Mouse (Mus musculus): ENCODE data around the gene Eya2. TPM values are rescaled to one million over a fixed set of nuclear protein-coding genes. Genes with fewer than 3 reads are reported as not detected.

Gene Eya2
- polyA plus RNA-seq, 1 experiment: 0.12 TPM

DNA sequence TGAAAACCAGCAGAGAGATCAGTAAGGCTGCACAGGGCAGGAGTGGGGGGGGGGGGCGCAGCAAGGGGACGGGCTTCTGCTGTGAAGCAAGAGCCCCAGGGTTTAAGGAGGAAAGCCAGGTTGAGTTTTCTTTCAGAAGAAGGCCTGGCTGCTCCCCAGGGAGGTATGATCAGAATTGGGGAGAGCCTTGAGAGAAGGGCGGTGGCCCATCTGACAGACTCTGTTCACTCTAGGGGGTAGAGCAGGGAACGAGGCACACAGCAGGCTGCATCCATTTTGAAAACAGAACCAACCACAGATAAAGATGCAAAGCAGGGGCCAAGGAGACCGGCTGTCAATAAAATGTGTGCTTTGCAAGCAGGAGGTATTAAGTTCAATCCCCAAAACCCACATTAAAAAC, 145.5 kb downstream of the Eya2 start:
- Histone ChIP-seq H3K4me3 (no peak overlapping the region), H3K36me3 (ENCODE audit: control insufficient read depth, insufficient read depth) (no peaks in the 10 kb centered on the region), H3ac (ENCODE audit: control insufficient read depth, insufficient read length) (no peak overlapping the region), H3K79me2 (ENCODE audit: control insufficient read depth, insufficient read depth) (no peaks in the 10 kb centered on the region), H3K27me3 (ENCODE audit: control insufficient read depth, insufficient read depth, insufficient read length) (no peaks in the 10 kb centered on the region), H3K4me2 (ENCODE audit: low read depth) (no peak overlapping the region)
- TF ChIP-seq SRF (IDR thresholded peaks at IDR 0.05; ENCODE audit: control insufficient read depth, insufficient read length, low read depth) (no peak), TCF12 (IDR thresholded peaks at IDR 0.05; ENCODE audit: insufficient read depth, poor library complexity, severe bottlenecking) (no peak), POLR2AphosphoS2 (IDR thresholded peaks at IDR 0.05; ENCODE audit: insufficient read length, low read depth) (no peak), MYOD1 (IDR thresholded peaks at IDR 0.05; ENCODE audit: control insufficient read depth in 1 of 3, insufficient read length in 2 of 3, low read depth in 2 of 3) (no peak), REST (IDR thresholded peaks at IDR 0.05; ENCODE audit: insufficient read depth, insufficient read length) (no peak), MAX (IDR thresholded peaks at IDR 0.05; ENCODE audit: low read depth) (no peak), USF1 (IDR thresholded peaks at IDR 0.05; ENCODE audit: low read depth) (no peak), TCF3 (IDR thresholded peaks at IDR 0.05; ENCODE audit: insufficient read length, low read depth) (no peak), E2F4 (IDR thresholded peaks at IDR 0.05; ENCODE audit: insufficient read depth) (no peak), CEBPB (IDR thresholded peaks at IDR 0.05; ENCODE audit: insufficient read depth, poor library complexity, severe bottlenecking) (no peak), MYOG (IDR thresholded peaks at IDR 0.05; ENCODE audit: control insufficient read depth in 1 of 3, insufficient read depth in 1 of 3, insufficient read length in 2 of 3, low read depth in 2 of 3) (no peak), POLR2A (IDR thresholded peaks at IDR 0.05; ENCODE audit: insufficient read length, low read depth) (no peak)

- Histone ChIP-seq H3K4me3 (no peak overlapping the region), H3K4me2 (ENCODE audit: low read depth) (no peak overlapping the region)
- TF ChIP-seq TCF3 (IDR thresholded peaks at IDR 0.05; ENCODE audit: insufficient read length, low read depth): no peak
- TF ChIP-seq USF1 (IDR thresholded peaks at IDR 0.05; ENCODE audit: low read depth): no peak
- no peak for TF ChIP-seq POLR2AphosphoS2 (IDR thresholded peaks at IDR 0.05; ENCODE audit: insufficient read length, low read depth)
- TF ChIP-seq MYOG (IDR thresholded peaks at IDR 0.05; ENCODE audit: control insufficient read depth in 1 of 3, insufficient read depth in 1 of 3, insufficient read length in 2 of 3, low read depth in 2 of 3): no peak
- no peak for TF ChIP-seq SRF (IDR thresholded peaks at IDR 0.05; ENCODE audit: control insufficient read depth, insufficient read length, low read depth)
- TF ChIP-seq MAX (IDR thresholded peaks at IDR 0.05; ENCODE audit: low read depth): no peak
- no peak for TF ChIP-seq CEBPB (IDR thresholded peaks at IDR 0.05; ENCODE audit: insufficient read depth, poor library complexity, severe bottlenecking)
- TF ChIP-seq POLR2A (IDR thresholded peaks at IDR 0.05; ENCODE audit: insufficient read length, low read depth): no peak
- TF ChIP-seq REST (IDR thresholded peaks at IDR 0.05; ENCODE audit: insufficient read depth, insufficient read length): no peak
- TF ChIP-seq TCF12 (IDR thresholded peaks at IDR 0.05; ENCODE audit: insufficient read depth, poor library complexity, severe bottlenecking): no peak
- TF ChIP-seq MYOD1 (IDR thresholded peaks at IDR 0.05; ENCODE audit: control insufficient read depth in 1 of 3, insufficient read length in 2 of 3, low read depth in 2 of 3): no peak
- TF ChIP-seq E2F4 (IDR thresholded peaks at IDR 0.05; ENCODE audit: insufficient read depth): no peak
Measured at GRCm38 (mm10) chr2:165740982-165741381, 146.2 kb downstream of the Eya2 start.

DNA sequence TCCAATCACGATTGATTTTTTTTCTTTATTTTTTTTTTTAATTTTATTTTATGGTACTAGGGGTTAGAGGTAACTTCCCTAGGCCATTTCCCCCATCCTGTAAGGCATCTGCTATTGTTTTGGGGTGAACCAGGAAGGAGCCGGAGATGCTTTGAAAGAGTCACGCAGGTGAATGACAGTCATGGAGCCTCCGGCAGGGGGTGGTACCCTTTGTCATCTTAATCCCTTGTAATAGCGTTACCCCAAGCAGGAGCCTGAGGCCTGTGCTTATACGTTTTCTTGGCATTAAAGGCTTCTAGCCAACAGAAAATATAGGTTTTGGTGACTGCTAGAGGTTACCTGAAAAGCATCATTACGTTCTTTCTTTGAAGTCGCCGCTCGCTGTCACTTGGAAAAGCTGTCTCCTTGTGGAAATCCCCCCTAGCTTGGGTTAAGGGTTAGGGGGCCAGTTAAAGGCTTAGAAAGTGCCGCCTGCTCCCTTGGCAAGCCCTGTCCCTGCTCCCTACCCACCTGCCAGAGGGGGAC, 146.8 kb downstream of the Eya2 start:
- no peak overlapping the region for H3ac ChIP-seq (ENCODE audit: control insufficient read depth, insufficient read length)
- no peak for TF ChIP-seq MYOD1 (IDR thresholded peaks at IDR 0.05; ENCODE audit: control insufficient read depth in 1 of 3, insufficient read length in 2 of 3, low read depth in 2 of 3)
- no peak for TF ChIP-seq POLR2A (IDR thresholded peaks at IDR 0.05; ENCODE audit: insufficient read length, low read depth)
- no peak for TF ChIP-seq E2F4 (IDR thresholded peaks at IDR 0.05; ENCODE audit: insufficient read depth)
- no peak for TF ChIP-seq MAX (IDR thresholded peaks at IDR 0.05; ENCODE audit: low read depth)
- H3K36me3 ChIP-seq (ENCODE audit: control insufficient read depth, insufficient read depth): no peaks in the 10 kb centered on the region
- H3K4me2 ChIP-seq (ENCODE audit: low read depth): no peak overlapping the region
- no peak overlapping the region for H3K4me3 ChIP-seq
- H3K79me2 ChIP-seq (ENCODE audit: control insufficient read depth, insufficient read depth): no peaks in the 10 kb centered on the region
- no peaks in the 10 kb centered on the region for H3K27me3 ChIP-seq (ENCODE audit: control insufficient read depth, insufficient read depth, insufficient read length)

More at GRCm38 (mm10) chr2:165740982-165741381, 146.2 kb downstream of the Eya2 start:
- no peaks in the 10 kb centered on the region for H3K27me3 ChIP-seq (ENCODE audit: control insufficient read depth, insufficient read depth, insufficient read length)
- no peaks in the 10 kb centered on the region for H3K79me2 ChIP-seq (ENCODE audit: control insufficient read depth, insufficient read depth)
- no peak overlapping the region for H3ac ChIP-seq (ENCODE audit: control insufficient read depth, insufficient read length)
- H3K36me3 ChIP-seq (ENCODE audit: control insufficient read depth, insufficient read depth): no peaks in the 10 kb centered on the region

DNA sequence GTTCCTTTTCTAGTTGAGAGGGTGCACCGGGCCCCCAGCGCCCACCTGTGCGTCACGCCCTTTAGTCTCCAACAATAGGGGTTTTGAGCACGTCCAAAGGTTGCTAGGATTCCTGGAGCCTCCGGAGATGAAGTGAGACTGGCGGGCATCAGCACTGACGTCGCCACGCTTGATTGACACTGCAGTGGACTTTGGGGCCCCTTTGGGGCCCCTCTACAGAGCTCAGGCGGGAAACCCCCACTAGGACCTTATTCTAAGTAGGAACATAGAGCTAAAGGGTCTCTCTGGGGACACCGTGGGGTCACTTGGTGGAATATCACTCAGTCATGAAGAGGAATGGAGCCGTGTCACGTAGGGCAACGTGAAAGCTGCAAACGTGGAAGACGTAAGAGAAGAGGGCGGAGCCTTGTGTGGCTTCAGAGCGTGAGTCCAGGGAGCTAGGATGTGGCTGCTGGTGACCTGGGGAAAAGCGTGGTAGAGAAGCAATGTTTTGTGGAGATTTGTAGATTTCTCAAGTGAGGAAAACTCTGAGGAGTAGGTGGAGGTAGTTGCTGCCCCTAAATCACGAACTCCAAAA, 147.5 kb downstream of the Eya2 start:
- Histone ChIP-seq H3K4me3 (no peak overlapping the region), H3K36me3 (ENCODE audit: control insufficient read depth, insufficient read depth) (no peaks in the 10 kb centered on the region), H3K27me3 (ENCODE audit: control insufficient read depth, insufficient read depth, insufficient read length) (no peaks in the 10 kb centered on the region), H3K4me2 (ENCODE audit: low read depth) (no peak overlapping the region), H3K79me2 (ENCODE audit: control insufficient read depth, insufficient read depth) (no peaks in the 10 kb centered on the region), H3ac (ENCODE audit: control insufficient read depth, insufficient read length) (no peak overlapping the region)
- TF ChIP-seq MYOD1 (IDR thresholded peaks at IDR 0.05; ENCODE audit: control insufficient read depth in 1 of 3, insufficient read length in 2 of 3, low read depth in 2 of 3) (no peak), SRF (IDR thresholded peaks at IDR 0.05; ENCODE audit: control insufficient read depth, insufficient read length, low read depth) (no peak), TCF3 (IDR thresholded peaks at IDR 0.05; ENCODE audit: insufficient read length, low read depth) (no peak), TCF12 (IDR thresholded peaks at IDR 0.05; ENCODE audit: insufficient read depth, poor library complexity, severe bottlenecking) (no peak), USF1 (IDR thresholded peaks at IDR 0.05; ENCODE audit: low read depth) (no peak), POLR2AphosphoS2 (IDR thresholded peaks at IDR 0.05; ENCODE audit: insufficient read length, low read depth) (no peak), POLR2A (IDR thresholded peaks at IDR 0.05; ENCODE audit: insufficient read length, low read depth) (no peak), MYOG (IDR thresholded peaks at IDR 0.05; ENCODE audit: control insufficient read depth in 1 of 3, insufficient read depth in 1 of 3, insufficient read length in 2 of 3, low read depth in 2 of 3) (no peak)
